Mouse (Mus musculus): ENCODE measurements around the gene Spib. TPM values are rescaled to one million over a fixed set of nuclear protein-coding genes. Genes with fewer than 3 reads are reported as not detected.

Gene Spib
- polyA plus RNA-seq, 1 experiment from 2014 or later: 0.13 TPM

DNA sequence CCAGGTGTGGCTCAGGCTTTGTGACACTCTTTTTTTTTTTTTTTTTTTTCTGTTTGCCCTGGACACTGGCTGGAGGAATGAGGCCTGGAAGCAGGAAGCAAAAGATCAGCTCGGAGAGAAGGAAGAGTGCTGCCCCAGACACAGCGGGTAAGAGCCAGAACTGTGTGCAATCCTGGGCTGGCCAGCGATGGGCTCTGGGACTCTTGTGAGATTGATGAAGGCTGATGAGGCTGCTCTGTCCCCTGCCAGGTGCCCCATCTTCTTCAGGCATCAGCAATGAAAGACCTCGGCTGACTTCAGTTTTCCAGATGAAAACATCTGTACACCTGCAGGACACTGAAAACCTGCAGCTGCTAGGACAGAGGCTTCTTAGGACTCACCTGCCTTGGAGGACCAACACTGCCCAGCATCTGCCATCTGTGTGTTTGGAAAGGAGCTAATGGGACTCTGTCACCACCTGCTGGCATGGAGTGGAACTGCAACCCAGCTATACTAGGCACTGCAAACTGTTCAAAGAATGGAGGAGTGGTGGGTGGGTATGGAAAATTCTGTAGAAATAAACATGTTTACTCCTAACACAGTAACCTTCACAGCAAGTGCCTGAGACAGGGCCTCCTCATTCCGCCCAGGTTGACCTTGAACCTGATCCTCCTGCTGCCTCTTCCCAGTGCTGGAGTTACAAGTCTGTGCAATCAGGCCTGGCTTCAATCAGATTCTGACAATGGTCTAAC lies 46.9 kb downstream of the Spib start:
- H3K36me3 ChIP-seq: peaks cover 41% of the 10 kb centered on the region
- peaks cover 59% of the 10 kb centered on the region for H3K4me1 ChIP-seq
- peak overlapping the region; percentile 23; the same call in 1 of the 2 replicates for H3K4me3 ChIP-seq
- 23% methylated on average over 5 of the region's 5 CpGs for WGBS
- peak overlapping the region; percentile 65 for H3K27ac ChIP-seq (replicated peaks)
- peak overlapping the region; percentile 63; the same call in 1 of the 2 replicates for H3K9ac ChIP-seq
- peaks cover 13% of the 10 kb centered on the region for H3K27me3 ChIP-seq (replicated peaks)
- no peak for ATAC-seq (ENCODE audit: extremely low read depth, insufficient number of reproducible peaks, low FRiP score, low TSS enrichment)
- peak overlapping the region; percentile 55 for H3K4me2 ChIP-seq
- no peaks in the 10 kb centered on the region for H3K9me3 ChIP-seq

DNA sequence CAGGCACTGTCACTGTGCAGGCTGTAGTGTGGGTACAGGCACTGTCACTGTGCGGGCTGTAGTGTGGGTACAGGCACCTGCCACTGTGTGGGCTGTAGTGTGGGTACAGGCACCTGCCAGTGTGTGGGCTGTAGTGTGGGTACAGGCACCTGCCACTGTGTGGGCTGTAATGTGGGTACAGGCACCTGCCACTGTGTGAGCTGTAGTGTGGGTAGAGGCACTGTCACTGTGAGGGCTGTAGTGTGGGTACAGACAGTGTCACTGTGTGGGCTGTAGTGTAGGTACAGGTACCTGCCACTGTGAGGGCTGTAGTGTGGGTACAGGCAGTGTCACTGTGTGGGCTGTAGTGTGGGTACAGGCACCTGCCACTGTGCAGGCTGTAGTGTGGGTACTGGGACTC lies 47.8 kb downstream of the Spib start:
- peak overlapping the region; percentile 63 for H3K9ac ChIP-seq
- peak overlapping the region; percentile 55 for H3K4me2 ChIP-seq
- peak overlapping the region; percentile 65 for H3K27ac ChIP-seq (replicated peaks)
- H3K4me1 ChIP-seq: peaks cover 64% of the 10 kb centered on the region
- no peaks in the 10 kb centered on the region for H3K9me3 ChIP-seq
- peaks cover 19% of the 10 kb centered on the region for H3K27me3 ChIP-seq (replicated peaks)
- WGBS: 90% methylated on average over 1 of the region's 1 CpGs
- H3K36me3 ChIP-seq: peaks cover 34% of the 10 kb centered on the region
- peak overlapping the region; percentile 23 for H3K4me3 ChIP-seq
- no peak for ATAC-seq (ENCODE audit: extremely low read depth, insufficient number of reproducible peaks, low FRiP score, low TSS enrichment)

DNA sequence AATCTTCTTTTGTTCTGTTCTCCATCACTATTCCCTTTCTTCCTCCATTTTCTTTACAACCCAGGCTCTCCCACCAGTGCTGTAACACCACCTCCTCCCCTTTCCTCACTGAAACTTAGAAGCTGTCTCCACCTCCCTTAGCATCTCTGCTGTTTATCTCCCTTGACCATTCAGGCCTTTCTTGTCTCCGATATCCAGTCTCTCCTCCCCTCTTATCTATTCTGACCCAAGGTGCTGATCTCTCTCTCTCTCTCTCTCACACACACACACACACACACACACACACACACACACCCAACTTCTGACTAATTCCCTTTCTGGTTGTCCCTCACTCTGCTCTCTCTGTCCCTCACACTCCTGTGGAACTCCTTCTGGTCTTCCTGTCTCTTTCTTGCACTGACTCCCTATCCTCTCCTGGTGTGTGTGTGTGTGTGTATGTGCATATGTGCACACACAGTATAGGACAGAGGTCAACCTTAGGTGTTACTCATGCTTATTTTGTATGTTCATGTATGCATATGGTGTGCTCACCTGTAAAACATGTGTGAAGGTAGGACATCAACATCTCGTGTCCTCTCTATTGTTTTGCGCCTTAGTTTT lies 48.9 kb downstream of the Spib start:
- 43% methylated on average over 3 of the region's 3 CpGs for WGBS
- H3K27me3 ChIP-seq (replicated peaks): peaks cover 24% of the 10 kb centered on the region
- H3K9me3 ChIP-seq: no peaks in the 10 kb centered on the region
- H3K4me2 ChIP-seq: peak overlapping the region; percentile 70
- H3K4me3 ChIP-seq: peak overlapping the region; percentile 43
- peak; percentile 47; the same call in 1 of the 2 replicates for ATAC-seq (ENCODE audit: extremely low read depth, insufficient number of reproducible peaks, low FRiP score, low TSS enrichment)
- H3K36me3 ChIP-seq: peaks cover 27% of the 10 kb centered on the region
- H3K27ac ChIP-seq (replicated peaks): peak overlapping the region; percentile 79
- peaks cover 68% of the 10 kb centered on the region for H3K4me1 ChIP-seq
- peak overlapping the region; percentile 79 for H3K9ac ChIP-seq

Small RNA genes within 50 kb of the gene (microRNA-seq; reads per million reads assigned to microRNA genes)
- gene Mir7053: not detected

Other genes with a start within 250 kb of the Spib start
- gene Clec11a, start 225.2 kb downstream of the Spib start, polyA plus RNA-seq (2015; fragmentation: Nextera tagmentation; extraction: Ambion mirVana): 0.67 and 0.71 TPM in 2 replicates
- gene Shank1, start 221.8 kb downstream of the Spib start, polyA plus RNA-seq (2015; fragmentation: Nextera tagmentation; extraction: Ambion mirVana): 0.62 and 0.80 TPM in 2 replicates
- 0.53 and 0.62 TPM in 2 replicates for gene Syt3, start 148.0 kb downstream of the Spib start, polyA plus RNA-seq (2015; fragmentation: Nextera tagmentation; extraction: Ambion mirVana)
- gene 1700008O03Rik, start 146.3 kb downstream of the Spib start, polyA plus RNA-seq (2015; fragmentation: Nextera tagmentation; extraction: Ambion mirVana): 0.35 and 0.45 TPM in 2 replicates
- 1.6 and 1.7 TPM in 2 replicates for gene Lrrc4b, start 103.1 kb downstream of the Spib start, polyA plus RNA-seq (2015; fragmentation: Nextera tagmentation; extraction: Ambion mirVana)
- gene Aspdh, start 66.7 kb downstream of the Spib start, polyA plus RNA-seq (2015; fragmentation: Nextera tagmentation; extraction: Ambion mirVana): 0.70 and 1.4 TPM in 2 replicates
- 138 and 158 TPM in 2 replicates for gene Josd2, start 64.1 kb downstream of the Spib start, polyA plus RNA-seq (2015; fragmentation: Nextera tagmentation; extraction: Ambion mirVana)
- 88.2 and 93.2 TPM in 2 replicates for gene Emc10, start 35.5 kb downstream of the Spib start, polyA plus RNA-seq (2015; fragmentation: Nextera tagmentation; extraction: Ambion mirVana)
- gene Fam71e1, start 35.5 kb downstream of the Spib start, polyA plus RNA-seq (2015; fragmentation: Nextera tagmentation; extraction: Ambion mirVana): 8.5 and 9.1 TPM in 2 replicates
- 2.2 and 2.4 TPM in 2 replicates for gene Mybpc2, start 7.4 kb downstream of the Spib start, polyA plus RNA-seq (2015; fragmentation: Nextera tagmentation; extraction: Ambion mirVana)
- 56.1 and 58.7 TPM in 2 replicates for gene Pold1, start 16.8 kb upstream of the Spib start, polyA plus RNA-seq (2015; fragmentation: Nextera tagmentation; extraction: Ambion mirVana)
- gene Nr1h2, start 21.9 kb upstream of the Spib start, polyA plus RNA-seq (2015; fragmentation: Nextera tagmentation; extraction: Ambion mirVana): 53.5 and 58.3 TPM in 2 replicates
- 0.39 and 0.43 TPM in 2 replicates for gene Napsa, start 40.3 kb upstream of the Spib start, polyA plus RNA-seq (2015; fragmentation: Nextera tagmentation; extraction: Ambion mirVana)
- gene Kcnc3, start 58.6 kb upstream of the Spib start, polyA plus RNA-seq (2015; fragmentation: Nextera tagmentation; extraction: Ambion mirVana): 0.05 and 0.17 TPM in 2 replicates
- gene Myh14, start 138.8 kb upstream of the Spib start, polyA plus RNA-seq (2015; fragmentation: Nextera tagmentation; extraction: Ambion mirVana): 0.59 and 0.99 TPM in 2 replicates
- not detected in 2 replicates for gene Izumo2, start 176.7 kb upstream of the Spib start, polyA plus RNA-seq (2015; fragmentation: Nextera tagmentation; extraction: Ambion mirVana)
- gene Vrk3, start 216.3 kb upstream of the Spib start, polyA plus RNA-seq (2015; fragmentation: Nextera tagmentation; extraction: Ambion mirVana): 30.7 and 34.7 TPM in 2 replicates
- gene Zfp473, start 219.0 kb upstream of the Spib start, polyA plus RNA-seq (2015; fragmentation: Nextera tagmentation; extraction: Ambion mirVana): 0.55 and 0.62 TPM in 2 replicates